Mouse (Mus musculus) G1E (cell line): ENCODE measurements around the gene Thg1l. TPM values are rescaled to one million over a fixed set of nuclear protein-coding genes. Genes with fewer than 3 reads are reported as not detected.

ENCODE experiments used
- ATAC-seq: 2 replicates; pipeline ENCODE4 v1.8.0; 2016; ENCODE audit warnings: mild to moderate bottlenecking; ENCODE audit not compliant: insufficient number of reproducible peaks, poor library complexity, low FRiP score, severe bottlenecking; ENCODE audit errors: extremely low read depth
- DNase-seq: peaks from one replicate; pipeline ENCODE4 v3.0.0; 2012; ENCODE audit warnings: low spot score
- H3K27me3 ChIP-seq: 2 replicates; pipeline ENCODE4 v1.6.1; 2012; ENCODE audit warnings: mild to moderate bottlenecking, low read length, inconsistent platforms; ENCODE audit not compliant: insufficient read depth
- H3K36me3 ChIP-seq: replicated peaks from 2 replicates; pipeline ENCODE3; 2012; ENCODE audit warnings: mild to moderate bottlenecking, inconsistent platforms
- H3K4me1 ChIP-seq: 2 replicates; pipeline ENCODE4 v1.6.1; 2012; ENCODE audit warnings: low read depth, low read length, inconsistent platforms, mixed read lengths; ENCODE audit not compliant: insufficient read depth
- H3K4me3 ChIP-seq: 2 replicates; pipeline ENCODE4 v1.5.1; 2012; ENCODE audit warnings: low read depth, mild to moderate bottlenecking, inconsistent platforms, low read length, moderate library complexity, mixed read lengths
- H3K9me3 ChIP-seq: replicated peaks from 2 replicates; pipeline ENCODE4 v1.6.1; 2012; ENCODE audit warnings: inconsistent platforms
- CTCF ChIP-seq: IDR thresholded peaks from 2 replicates; pipeline ENCODE4 v1.5.1; 2012; ENCODE audit warnings: low read depth, low read length, inconsistent platforms, mixed read lengths
- GATA1 ChIP-seq: IDR thresholded peaks from 2 replicates; pipeline ENCODE4 v1.6.1; 2012; ENCODE audit warnings: borderline replicate concordance, low read length, inconsistent platforms, mixed read lengths
- GATA2 ChIP-seq: IDR thresholded peaks from 2 replicates; pipeline ENCODE4 v1.6.1; 2012; ENCODE audit warnings: low read depth, low read length, inconsistent platforms, borderline replicate concordance
- POLR2AphosphoS5 ChIP-seq: IDR thresholded peaks from 2 replicates; pipeline ENCODE4 v1.6.1; 2012; ENCODE audit warnings: low read depth, low read length, inconsistent platforms; ENCODE audit not compliant: insufficient replicate concordance
- TAL1 ChIP-seq: conservative IDR thresholded peaks from 2 replicates; pipeline ENCODE4 v1.6.1; 2012; ENCODE audit warnings: low read depth, low read length, inconsistent platforms, mixed read lengths
- polyA plus RNA-seq: library from polyadenylated mRNA; stranded (reverse); fragments of >175 nt; gene quantifications from 2 replicates; pipeline ENCODE4 v1.2.3, GENCODE M21; 2012
- total RNA-seq, 2 experiments: library from RNA; stranded (forward) in 1 of 2; stranded (reverse) in 1 of 2; fragments of 200-1000 nt in 1 of 2; fragments of >200 nt in 1 of 2; fragmentation: Nextera tagmentation in 1 of 2; gene quantifications; 2 replicates each; pipeline ENCODE4 v1.2.3; 2014 to 2017

The Thg1l gene
- total and polyA plus RNA-seq, 3 experiments, result 7.8 to 32.9 (median 17.8) TPM

GRCm38 (mm10) chr11:45918836-45919235 is 36.5 kb downstream of the Thg1l start:
- Histone ChIP-seq H3K4me1 (no peaks in the 10 kb centered on the region), H3K4me3 (no peak overlapping the region), H3K9me3 (no peaks in the 10 kb centered on the region), H3K27me3 (peaks cover 9% of the 10 kb centered on the region), H3K36me3 (no peaks in the 10 kb centered on the region)
- no peak for ATAC-seq
- DNase-seq, result no peak
- TF ChIP-seq POLR2AphosphoS5, result no peak

GRCm38 (mm10) chr11:45918018-45918417 is 37.3 kb downstream of the Thg1l start:
- no peaks in the 10 kb centered on the region for H3K9me3 ChIP-seq
- H3K36me3 ChIP-seq, result peaks cover 5% of the 10 kb centered on the region
- no peak overlapping the region for H3K4me3 ChIP-seq
- DNase-seq, result no peak
- ATAC-seq, result no peak
- H3K4me1 ChIP-seq, result no peaks in the 10 kb centered on the region
- peaks cover 6% of the 10 kb centered on the region; the same call in 1 of the 2 replicates for H3K27me3 ChIP-seq
- TF ChIP-seq TAL1, result no peak
- no peak for TF ChIP-seq POLR2AphosphoS5
- TF ChIP-seq GATA1, result no peak
- TF ChIP-seq GATA2, result no peak
- TF ChIP-seq CTCF, result no peak

- Histone ChIP-seq H3K4me3 (no peak overlapping the region), H3K4me1 (no peaks in the 10 kb centered on the region; the same call in 1 of the 2 replicates), H3K9me3 (no peaks in the 10 kb centered on the region), H3K36me3 (peaks cover 22% of the 10 kb centered on the region), H3K27me3 (no peaks in the 10 kb centered on the region)
- DNase-seq, result no peak
- no peak for TF ChIP-seq POLR2AphosphoS5
- no peak for TF ChIP-seq CTCF
- TF ChIP-seq TAL1, result no peak
- no peak for TF ChIP-seq GATA2
- TF ChIP-seq GATA1, result no peak
- ATAC-seq, result no peak
Measured at GRCm38 (mm10) chr11:45916196-45916595, 39.1 kb downstream of the Thg1l start.

- Histone ChIP-seq H3K9me3 (no peaks in the 10 kb centered on the region), H3K4me3 (no peak overlapping the region), H3K27me3 (no peaks in the 10 kb centered on the region), H3K36me3 (peaks cover 73% of the 10 kb centered on the region), H3K4me1 (peaks cover 25% of the 10 kb centered on the region)
- ATAC-seq (no peak), DNase-seq (no peak)
- TF ChIP-seq CTCF (no peak), TAL1 (no peak), GATA1 (no peak), GATA2 (no peak), POLR2AphosphoS5 (no peak)
Measured at GRCm38 (mm10) chr11:45910701-45911100, 44.6 kb downstream of the Thg1l start.

GRCm38 (mm10) chr11:45908894-45909293 is 46.4 kb downstream of the Thg1l start:
- Histone ChIP-seq H3K4me3 (no peak overlapping the region), H3K4me1 (peaks cover 32% of the 10 kb centered on the region), H3K9me3 (no peaks in the 10 kb centered on the region), H3K27me3 (no peaks in the 10 kb centered on the region), H3K36me3 (peaks cover 81% of the 10 kb centered on the region)
- TF ChIP-seq CTCF (no peak), TAL1 (no peak), POLR2AphosphoS5 (no peak), GATA2 (no peak), GATA1 (no peak)
- ATAC-seq, result no peak
- no peak for DNase-seq

GRCm38 (mm10) chr11:45908070-45908469 is 47.2 kb downstream of the Thg1l start:
- H3K4me3 ChIP-seq, result no peak overlapping the region
- ATAC-seq (no peak), DNase-seq (no peak)
- H3K36me3 ChIP-seq, result peaks cover 85% of the 10 kb centered on the region
- TF ChIP-seq CTCF (no peak), GATA1 (no peak), TAL1 (no peak), POLR2AphosphoS5 (no peak), GATA2 (no peak)
- H3K4me1 ChIP-seq, result peaks cover 40% of the 10 kb centered on the region
- H3K9me3 ChIP-seq, result no peaks in the 10 kb centered on the region
- no peaks in the 10 kb centered on the region for H3K27me3 ChIP-seq

GRCm38 (mm10) chr11:45907301-45907700 is 48.0 kb downstream of the Thg1l start:
- H3K27me3 ChIP-seq, result no peaks in the 10 kb centered on the region
- no peak for ATAC-seq
- no peaks in the 10 kb centered on the region for H3K9me3 ChIP-seq
- DNase-seq, result no peak
- no peak for TF ChIP-seq GATA1
- no peak for TF ChIP-seq POLR2AphosphoS5
- TF ChIP-seq CTCF, result no peak
- peaks cover 85% of the 10 kb centered on the region for H3K36me3 ChIP-seq
- H3K4me1 ChIP-seq, result peaks cover 46% of the 10 kb centered on the region
- H3K4me3 ChIP-seq, result no peak overlapping the region
